In the genomic region with DNA sequence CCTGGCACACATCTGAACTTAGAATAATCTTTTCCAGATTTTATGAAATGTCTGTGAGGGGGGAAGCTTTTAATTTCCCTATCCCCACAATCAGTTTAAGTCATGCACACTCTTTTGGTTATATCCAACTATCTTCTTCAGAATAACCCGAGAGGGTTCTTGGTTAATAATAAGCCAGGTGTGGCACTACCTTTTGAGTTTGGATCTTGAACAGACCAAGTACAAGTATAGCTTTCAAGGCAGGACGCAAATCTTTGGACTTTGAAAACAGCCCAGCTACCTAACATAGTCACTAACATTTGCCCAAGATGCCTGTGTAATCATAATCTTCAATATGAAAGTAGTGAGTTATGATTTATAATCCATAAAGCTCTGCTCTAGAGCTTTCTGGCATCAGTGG, we compare ENCODE assay signal across 18 mouse cellular contexts.
"Had no signal": no experiment of that assay in that cellular context is flagged by ENCODE, and none has a peak within 500 bp of the region (broad histone marks: within the 10 kb centered on the region; RNA-seq: fewer than 3 reads in every experiment).

No protein-coding gene starts in this region.

- DNase-seq: liver, postnatal 0 days; lung, adult 2 months; lung, postnatal 14 days; lung, postnatal 36 days; right cerebral cortex, postnatal 14 days; spleen, adult 18-20 months; thymus, adult 18-20 months; thymus, postnatal 14 days; thymus, postnatal 36 days had no signal

- ATAC-seq: liver, postnatal 0 days; lung, postnatal 0 days; midbrain, embryonic 13.5 days; midbrain, embryonic 15.5 days had no signal

- H3K4me1 ChIP-seq: lung, embryonic 15.5 days; stomach, embryonic 15.5 days had no signal

- H3K36me3 ChIP-seq: lung, embryonic 15.5 days; midbrain, embryonic 15.5 days; stomach, embryonic 15.5 days had no signal

- H3K27me3 ChIP-seq: lung, embryonic 15.5 days; midbrain, embryonic 13.5 days; midbrain, embryonic 15.5 days; neural tube, embryonic 12.5 days; stomach, embryonic 15.5 days had no signal

- H3K4me3 ChIP-seq: lung, embryonic 15.5 days; megakaryocyte, embryonic 14.5 days; midbrain, embryonic 13.5 days; midbrain, embryonic 15.5 days; neural tube, embryonic 12.5 days; stomach, embryonic 15.5 days had no signal

- H3K27ac ChIP-seq: lung, embryonic 15.5 days; macrophage; midbrain, embryonic 13.5 days; midbrain, embryonic 15.5 days; neural tube, embryonic 12.5 days; stomach, embryonic 15.5 days had no signal

- H3K4me2 ChIP-seq: lung, embryonic 15.5 days; midbrain, embryonic 11.5 days; midbrain, embryonic 13.5 days; midbrain, embryonic 15.5 days; neural tube, embryonic 12.5 days; stomach, embryonic 15.5 days had no signal

- H3K9me3 ChIP-seq: lung, embryonic 15.5 days; megakaryocyte, embryonic 14.5 days; midbrain, embryonic 13.5 days; midbrain, embryonic 15.5 days; neural tube, embryonic 12.5 days; stomach, embryonic 15.5 days had no signal

- H3K9ac ChIP-seq: liver, postnatal 0 days; lung, embryonic 15.5 days; midbrain, embryonic 13.5 days; midbrain, embryonic 15.5 days; neural tube, embryonic 12.5 days; stomach, embryonic 15.5 days had no signal
